Mouse (Mus musculus): ENCODE results near the gene Esf1.

GRCm38 (mm10) chr2:140078600-140079280 is 91.6 kb downstream of the Esf1 start:
- TF ChIP-seq CTCF (IDR thresholded peaks at IDR 0.05; ENCODE audit: control insufficient read depth, insufficient read depth, insufficient replicate concordance, low read depth, low read length) (no peak), POLR2A (IDR thresholded peaks at IDR 0.05; ENCODE audit: control insufficient read depth, low read depth, low read length) (no peak)
